Mouse (Mus musculus): ENCODE results near the gene Ugt2a3. TPM values are rescaled to one million over a fixed set of nuclear protein-coding genes. Genes with fewer than 3 reads are reported as not detected.

The Ugt2a3 gene
- polyA plus RNA-seq (2017; shearing (Covaris generic)), result under 1 TPM in 1 of 2 experiments, not detected in 1; 0.87 TPM

DNA sequence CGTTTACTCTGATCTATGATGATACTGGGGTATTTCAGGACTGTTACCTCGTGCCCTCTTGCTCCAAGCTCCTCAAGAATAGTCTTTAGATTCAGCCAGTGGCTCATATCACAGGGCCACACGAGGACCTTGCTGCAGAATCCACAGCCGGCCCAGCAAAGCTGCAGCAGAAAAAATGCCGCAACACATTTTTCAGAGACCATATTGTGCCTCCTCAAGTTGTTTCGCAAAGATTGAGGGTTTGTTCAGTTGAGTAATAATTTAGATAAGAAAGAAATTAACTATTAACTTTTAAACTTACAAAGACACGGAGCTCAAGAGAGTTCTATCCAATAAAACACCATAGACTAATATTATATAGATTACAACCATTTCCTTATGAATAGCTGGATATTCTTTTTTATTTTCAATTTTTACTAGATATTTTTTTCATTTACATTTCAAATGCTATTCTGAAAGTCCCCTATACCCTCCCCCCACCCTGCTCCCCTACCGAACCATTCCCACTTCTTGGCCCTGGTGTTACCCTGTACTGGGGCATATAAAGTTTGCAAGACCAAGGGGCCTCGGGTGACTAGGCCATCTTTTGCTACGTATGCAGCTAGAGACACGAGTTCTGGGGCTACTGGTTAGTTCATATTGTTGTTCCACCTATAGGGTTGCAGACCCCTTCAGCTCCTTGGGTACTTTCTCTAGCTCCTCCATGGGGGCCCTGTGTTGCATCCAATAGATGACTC is at the start of gene Ugt2a3:
TSS of gene Ugt2a3 (minus strand) at position 235 of the 737 bp plus-strand sequence.

Other genes with a start within 250 kb of the Ugt2a3 start
- under 1 TPM; 0.46 to 0.72 TPM for gene Ugt2b36, start 244.6 kb downstream of the Ugt2a3 start, polyA plus RNA-seq (2017; shearing (Covaris generic))
- under 1 TPM; 0.10 to 0.23 TPM for gene Ugt2b5, start 196.9 kb downstream of the Ugt2a3 start, polyA plus RNA-seq (2017; shearing (Covaris generic))
- gene Ugt2b37, start 82.4 kb downstream of the Ugt2a3 start, polyA plus RNA-seq (2017; shearing (Covaris generic)), result 1 to 10 TPM in 1 of 2 experiments, under 1 TPM in 1; 0.19 to 1.2 TPM
- gene Ugt2b38, start 87.0 kb upstream of the Ugt2a3 start, polyA plus RNA-seq (2017; shearing (Covaris generic)), result not detected
- not detected for gene Ugt2a2, start 145.1 kb upstream of the Ugt2a3 start, polyA plus RNA-seq (2017; shearing (Covaris generic))
- not detected for gene Gm43638, start 149.6 kb upstream of the Ugt2a3 start, polyA plus RNA-seq (2017; shearing (Covaris generic))
- not detected for gene Ugt2a1, start 153.7 kb upstream of the Ugt2a3 start, polyA plus RNA-seq (2017; shearing (Covaris generic))
- under 1 TPM in 1 of 2 experiments, not detected in 1; 0.10 TPM for gene Sult1b1, start 201.0 kb upstream of the Ugt2a3 start, polyA plus RNA-seq (2017; shearing (Covaris generic))
- under 1 TPM; 0.06 to 0.42 TPM for gene Sult1d1, start 231.8 kb upstream of the Ugt2a3 start, polyA plus RNA-seq (2017; shearing (Covaris generic))

Measured in inflammation-experienced regulatory T-cells (primary cell).